Mouse (Mus musculus) intestine, embryonic 16.5 days (tissue): ENCODE data around the gene Ppp1r16b. TPM values are rescaled to one million over a fixed set of nuclear protein-coding genes. Genes with fewer than 3 reads are reported as not detected.

Source experiments
- ATAC-seq: fragments of 200-750 bp; cut with Nextera tagmentation; 2 replicates; pipeline ENCODE4 v1.8.0; 2017; ENCODE audit warnings: moderate TSS enrichment, moderate library complexity
- H3K27ac ChIP-seq: fragments of 300-500 bp; sonication (generic); 2 replicates; pipeline ENCODE4 v1.5.1; 2014; ENCODE audit warnings: mild to moderate bottlenecking, low read length
- H3K27me3 ChIP-seq: fragments of 300-500 bp; sonication (generic); replicated peaks from 2 replicates; pipeline ENCODE4 v1.6.1; 2014; ENCODE audit warnings: low read length, control low read depth, mixed read lengths; ENCODE audit not compliant: control insufficient read depth, insufficient read depth
- H3K36me3 ChIP-seq: fragments of 300-500 bp; sonication (generic); 2 replicates; pipeline ENCODE4 v1.6.1; 2014; ENCODE audit warnings: low read length, control low read depth; ENCODE audit not compliant: control insufficient read depth, insufficient read depth
- H3K4me1 ChIP-seq: fragments of 300-500 bp; sonication (generic); 2 replicates; pipeline ENCODE4 v1.6.1; 2014; ENCODE audit warnings: low read length, control low read depth, mixed read lengths; ENCODE audit not compliant: control insufficient read depth, insufficient read depth
- H3K4me2 ChIP-seq: fragments of 300-500 bp; sonication (generic); 2 replicates; pipeline ENCODE4 v1.6.1; 2014; ENCODE audit warnings: low read depth, low read length, control low read depth
- H3K4me3 ChIP-seq: fragments of 300-500 bp; sonication (generic); 2 replicates; pipeline ENCODE4 v1.5.1; 2014; ENCODE audit warnings: mild to moderate bottlenecking, low read length
- H3K9ac ChIP-seq: fragments of 300-500 bp; sonication (generic); 2 replicates; pipeline ENCODE4 v1.6.1; 2014; ENCODE audit warnings: low read depth, low read length
- H3K9me3 ChIP-seq: fragments of 300-500 bp; sonication (generic); 2 replicates; pipeline ENCODE4 v1.6.1; 2016; ENCODE audit warnings: low read length, control low read depth; ENCODE audit not compliant: control insufficient read depth
- WGBS: fragments of 180-500 bp; shearing (Covaris S2); extraction: QIAGEN DNeasy Blood & Tissue Kit; methylation state at CpG from one replicate; pipeline ENCODE4 v1.1.7; 2014; 5-methylcytosine and 5-hydroxymethylcytosine counted together
- polyA plus RNA-seq: library from polyadenylated mRNA; unstranded; fragments of >200 nt; fragmentation: Nextera tagmentation; extraction: Ambion mirVana; gene quantifications from 2 replicates; pipeline ENCODE4 v1.2.1, GENCODE M21; 2015

Ppp1r16b gene
- polyA plus RNA-seq, 1 experiment from 2014 or later, result 3.5 TPM

GRCm38 (mm10) chr2:158674131-158674530 is 8.9 kb downstream of the Ppp1r16b start:
- no peaks in the 10 kb centered on the region for H3K36me3 ChIP-seq
- peaks cover 2% of the 10 kb centered on the region; the same call in 1 of the 2 replicates for H3K27me3 ChIP-seq
- H3K4me2 ChIP-seq, result no peak overlapping the region
- H3K4me3 ChIP-seq, result no peak overlapping the region
- ATAC-seq, result no peak
- peaks cover 11% of the 10 kb centered on the region for H3K4me1 ChIP-seq
- no peak overlapping the region for H3K9ac ChIP-seq
- no peak overlapping the region for H3K27ac ChIP-seq
- no peaks in the 10 kb centered on the region for H3K9me3 ChIP-seq
- 61% methylated on average over 6 of the region's 6 CpGs for WGBS

GRCm38 (mm10) chr2:158674759-158675158 is 9.6 kb downstream of the Ppp1r16b start:
- no peak overlapping the region for H3K27ac ChIP-seq
- no peaks in the 10 kb centered on the region for H3K9me3 ChIP-seq
- ATAC-seq, result no peak
- H3K9ac ChIP-seq, result no peak overlapping the region
- no peaks in the 10 kb centered on the region for H3K36me3 ChIP-seq
- peaks cover 6% of the 10 kb centered on the region for H3K4me1 ChIP-seq
- H3K27me3 ChIP-seq, result peaks cover 2% of the 10 kb centered on the region; the same call in 1 of the 2 replicates
- 77% methylated on average over 7 of the region's 7 CpGs for WGBS
- H3K4me3 ChIP-seq, result no peak overlapping the region
- no peak overlapping the region for H3K4me2 ChIP-seq

- Histone ChIP-seq H3K36me3 (no peaks in the 10 kb centered on the region), H3K9me3 (no peaks in the 10 kb centered on the region), H3K4me2 (no peak overlapping the region), H3K9ac (no peak overlapping the region), H3K27me3 (peaks cover 2% of the 10 kb centered on the region; the same call in 1 of the 2 replicates), H3K4me3 (no peak overlapping the region), H3K4me1 (peaks cover 5% of the 10 kb centered on the region), H3K27ac (no peak overlapping the region)
- no peak for ATAC-seq
- WGBS, result 59% methylated on average over 6 of the region's 6 CpGs
Observed at GRCm38 (mm10) chr2:158675161-158675560, 10.0 kb downstream of the Ppp1r16b start.

GRCm38 (mm10) chr2:158675907-158676533 is 10.8 kb downstream of the Ppp1r16b start:
- WGBS, result 88% methylated on average over 12 of the region's 12 CpGs
- Histone ChIP-seq H3K4me3 (no peak overlapping the region), H3K4me1 (peaks cover 5% of the 10 kb centered on the region), H3K27me3 (no peaks in the 10 kb centered on the region), H3K27ac (no peak overlapping the region), H3K36me3 (no peaks in the 10 kb centered on the region), H3K9ac (no peak overlapping the region), H3K4me2 (no peak overlapping the region), H3K9me3 (no peaks in the 10 kb centered on the region)
- ATAC-seq, result no peak

GRCm38 (mm10) chr2:158677946-158678345 is 12.7 kb downstream of the Ppp1r16b start:
- peaks cover 5% of the 10 kb centered on the region for H3K4me1 ChIP-seq
- 64% methylated on average over 8 of the region's 8 CpGs for WGBS
- H3K36me3 ChIP-seq, result no peaks in the 10 kb centered on the region
- H3K9me3 ChIP-seq, result no peaks in the 10 kb centered on the region
- no peak overlapping the region for H3K4me2 ChIP-seq
- no peak overlapping the region for H3K4me3 ChIP-seq
- no peak overlapping the region for H3K9ac ChIP-seq
- H3K27me3 ChIP-seq, result no peaks in the 10 kb centered on the region
- H3K27ac ChIP-seq, result no peak overlapping the region
- ATAC-seq, result no peak

- H3K9me3 ChIP-seq, result no peaks in the 10 kb centered on the region
- no peaks in the 10 kb centered on the region for H3K27me3 ChIP-seq
- 92% methylated on average over 7 of the region's 7 CpGs for WGBS
- no peaks in the 10 kb centered on the region for H3K36me3 ChIP-seq
- no peaks in the 10 kb centered on the region; the same call in 1 of the 2 replicates for H3K4me1 ChIP-seq
- ATAC-seq, result no peak
- H3K4me2 ChIP-seq, result no peak overlapping the region
- H3K4me3 ChIP-seq, result no peak overlapping the region
- H3K9ac ChIP-seq, result no peak overlapping the region
- H3K27ac ChIP-seq, result no peak overlapping the region
Observed at GRCm38 (mm10) chr2:158679091-158679490, 13.9 kb downstream of the Ppp1r16b start.

- no peak for ATAC-seq
- no peaks in the 10 kb centered on the region for H3K36me3 ChIP-seq
- no peak overlapping the region for H3K4me2 ChIP-seq
- H3K27me3 ChIP-seq, result no peaks in the 10 kb centered on the region
- 73% methylated on average over 10 of the region's 10 CpGs for WGBS
- H3K4me3 ChIP-seq, result no peak overlapping the region
- H3K4me1 ChIP-seq, result no peaks in the 10 kb centered on the region
- H3K27ac ChIP-seq, result no peak overlapping the region
- no peak overlapping the region for H3K9ac ChIP-seq
- no peaks in the 10 kb centered on the region for H3K9me3 ChIP-seq
Observed at GRCm38 (mm10) chr2:158680357-158680889, 15.2 kb downstream of the Ppp1r16b start.

GRCm38 (mm10) chr2:158681714-158682113 is 16.5 kb downstream of the Ppp1r16b start:
- Histone ChIP-seq H3K9ac (no peak overlapping the region), H3K4me1 (no peaks in the 10 kb centered on the region), H3K27ac (no peak overlapping the region), H3K36me3 (no peaks in the 10 kb centered on the region), H3K4me3 (no peak overlapping the region), H3K9me3 (no peaks in the 10 kb centered on the region), H3K27me3 (no peaks in the 10 kb centered on the region), H3K4me2 (no peak overlapping the region)
- no peak for ATAC-seq
- WGBS, result 75% methylated on average over 6 of the region's 6 CpGs

GRCm38 (mm10) chr2:158682344-158683037 is 17.3 kb downstream of the Ppp1r16b start:
- no peak for ATAC-seq
- Histone ChIP-seq H3K9ac (no peak overlapping the region), H3K36me3 (no peaks in the 10 kb centered on the region), H3K4me2 (no peak overlapping the region), H3K9me3 (no peaks in the 10 kb centered on the region), H3K4me3 (no peak overlapping the region), H3K4me1 (no peaks in the 10 kb centered on the region), H3K27ac (no peak overlapping the region), H3K27me3 (no peaks in the 10 kb centered on the region)
- 50% methylated on average over 11 of the region's 11 CpGs for WGBS
